Comparison of ENCODE assay signal across 8 mouse cellular contexts in genomic region chr9:77756076-77756475, GRCm38 (mm10). TPM values are rescaled to one million over a fixed set of nuclear protein-coding genes. Genes with fewer than 3 reads are reported as not detected.
DNase-seq lines count a peak whose midpoint lies in the region; ATAC-seq and TF ChIP-seq lines count a peak whose summit lies in the region.

No protein-coding gene starts in this region.

- peaks cover 48% of the 10 kb centered on the region for H3K4me1 ChIP-seq in E14TG2a.4 (replicated peaks; ENCODE audit: low read depth, low read length)
- H3K4me1 ChIP-seq in embryonic facial prominence, embryonic 13.5 days = peaks cover 23% of the 10 kb centered on the region
- peaks cover 15% of the 10 kb centered on the region for H3K4me1 ChIP-seq in intestine, embryonic 14.5 days (replicated peaks; ENCODE audit: control insufficient read depth, insufficient read depth, low read length)
- H3K4me1 ChIP-seq in midbrain, embryonic 16.5 days (ENCODE audit: control insufficient read depth, insufficient read depth, low read length) = peaks cover 22% of the 10 kb centered on the region

- H3K4me3 ChIP-seq in E14TG2a.4 (replicated peaks; ENCODE audit: low read length) = peak overlapping the region; percentile 92
- peak overlapping the region; percentile 79 for H3K4me3 ChIP-seq in embryonic facial prominence, embryonic 13.5 days
- H3K4me3 ChIP-seq in intestine, embryonic 14.5 days (ENCODE audit: low read depth, low read length) = peak overlapping the region; percentile 78
- H3K4me3 ChIP-seq in midbrain, embryonic 16.5 days (ENCODE audit: low read depth, low read length) = peak overlapping the region; percentile 73; the same call in 1 of the 2 replicates

- peaks cover 8% of the 10 kb centered on the region; the same call in 1 of the 2 replicates for H3K9me3 ChIP-seq in E14TG2a.4 (ENCODE audit: low read length)
- no peaks in the 10 kb centered on the region for H3K9me3 ChIP-seq in embryonic facial prominence, embryonic 13.5 days
- H3K9me3 ChIP-seq in intestine, embryonic 14.5 days (ENCODE audit: control insufficient read depth, low read length) = no peaks in the 10 kb centered on the region
- no peaks in the 10 kb centered on the region for H3K9me3 ChIP-seq in midbrain, embryonic 16.5 days (replicated peaks; ENCODE audit: control insufficient read depth, low read length, poor library complexity, severe bottlenecking)

- peaks cover 32% of the 10 kb centered on the region for H3K36me3 ChIP-seq in E14TG2a.4 (ENCODE audit: insufficient read depth, low read length)
- no peaks in the 10 kb centered on the region for H3K36me3 ChIP-seq in embryonic facial prominence, embryonic 13.5 days
- H3K36me3 ChIP-seq in intestine, embryonic 14.5 days (ENCODE audit: control insufficient read depth, insufficient read depth, low read length) = no peaks in the 10 kb centered on the region
- no peaks in the 10 kb centered on the region for H3K36me3 ChIP-seq in midbrain, embryonic 16.5 days (ENCODE audit: control insufficient read depth, insufficient read depth, low read length)

- H3K4me2 ChIP-seq in embryonic facial prominence, embryonic 13.5 days = peak overlapping the region; percentile 88
- H3K4me2 ChIP-seq in intestine, embryonic 14.5 days (ENCODE audit: low read length) = peak overlapping the region; percentile 71
- H3K4me2 ChIP-seq in midbrain, embryonic 16.5 days (ENCODE audit: low read length) = peak overlapping the region; percentile 75

- DNase-seq in heart, adult 11 months = peak; percentile 55
- no peak for DNase-seq in heart, adult 8-10 months (ENCODE audit: low spot score)
- DNase-seq in intestine, embryonic 14.5 days (ENCODE audit: low spot score) = peak; percentile 65
- no peak for DNase-seq in right cerebral cortex, postnatal 4 days
- DNase-seq in layer of hippocampus, adult 18-20 months (ENCODE audit: low spot score in 2 of 2) = no peak

- 30% methylated on average over 9 of the region's 9 CpGs for WGBS in embryonic facial prominence, embryonic 13.5 days
- WGBS in intestine, embryonic 14.5 days = 40% methylated on average over 9 of the region's 9 CpGs
- WGBS in midbrain, embryonic 16.5 days = 33% methylated on average over 9 of the region's 9 CpGs

- ATAC-seq in embryonic facial prominence, embryonic 13.5 days (ENCODE audit: insufficient number of reproducible peaks, insufficient read depth, low FRiP score, low TSS enrichment, low read depth) = no peak
- no peak for ATAC-seq in intestine, embryonic 14.5 days (replicated peaks; ENCODE audit: low FRiP score, low TSS enrichment, low read depth)
- ATAC-seq in midbrain, embryonic 16.5 days = no peak

- peaks cover 4% of the 10 kb centered on the region; the same call in 1 of the 2 replicates for H3K27me3 ChIP-seq in E14TG2a.4 (ENCODE audit: insufficient read depth, low read length)
- no peaks in the 10 kb centered on the region for H3K27me3 ChIP-seq in embryonic facial prominence, embryonic 13.5 days
- H3K27me3 ChIP-seq in intestine, embryonic 14.5 days (replicated peaks; ENCODE audit: control insufficient read depth, insufficient read depth, low read length) = no peaks in the 10 kb centered on the region
- H3K27me3 ChIP-seq in midbrain, embryonic 16.5 days (ENCODE audit: control insufficient read depth, insufficient read depth, low read depth, low read length) = no peaks in the 10 kb centered on the region

- TF ChIP-seq CTCF in E14TG2a.4 (conservative IDR thresholded peaks at IDR 0.05; ENCODE audit: low read length) = peak; percentile 60

- H3K9ac ChIP-seq in embryonic facial prominence, embryonic 13.5 days = no peak overlapping the region
- H3K9ac ChIP-seq in intestine, embryonic 14.5 days (ENCODE audit: low read length) = no peak overlapping the region
- H3K9ac ChIP-seq in midbrain, embryonic 16.5 days (ENCODE audit: low read depth, low read length) = no peak overlapping the region

- no peak overlapping the region for H3K27ac ChIP-seq in embryonic facial prominence, embryonic 13.5 days
- no peak overlapping the region for H3K27ac ChIP-seq in intestine, embryonic 14.5 days (ENCODE audit: low read depth)
- no peak overlapping the region for H3K27ac ChIP-seq in midbrain, embryonic 16.5 days (ENCODE audit: low read length)

RNA-seq across cellular contexts. Expression of gene Gclc, which starts 1.7 kb away (rescaled TPM):
- total RNA-seq in heart, adult 8-10 months (2022) = 10 to 100 TPM; 11.7 to 14.3 (median 12.5) TPM
- 13.5 and 14.7 TPM in 2 replicates for polyA plus RNA-seq in embryonic facial prominence, embryonic 13.5 days (2015; fragmentation: Nextera tagmentation; extraction: Ambion mirVana)
- polyA plus RNA-seq in intestine, embryonic 14.5 days (2014; fragmentation: Nextera tagmentation; extraction: Ambion mirVana) = 15.3 and 16.4 TPM in 2 replicates
- polyA plus RNA-seq in midbrain, embryonic 16.5 days (2015; fragmentation: Nextera tagmentation; extraction: Ambion mirVana) = 15.1 and 15.4 TPM in 2 replicates
- total RNA-seq in layer of hippocampus, adult 18-20 months (2021) = 10 to 100 TPM; 45.1 to 46.3 TPM

Comparison
In these comparisons a context has a peak if more than half of its experiments do, and no peak if none do; other contexts are left out.
1. DNase-seq: peak in heart, adult 11 months (single experiment) and intestine, embryonic 14.5 days (single experiment); none in heart, adult 8-10 months (single experiment), right cerebral cortex, postnatal 4 days (single experiment) and layer of hippocampus, adult 18-20 months (0 of 2).
2. Peak in every context shown above with its lines, with median percentiles within 50 percentile points of each other: H3K4me3 ChIP-seq and H3K4me2 ChIP-seq.